Mouse (Mus musculus): ENCODE measurements at regions not wholly inside any gene's neighbourhood (a gene's known extent, or its start where the extent isn't known, plus 50 kb on each side); places are given as distances from the start of the nearest gene placed in this dataset.

- WGBS, result 81% methylated on average over 5 of the region's 5 CpGs
These were observed 68.7 kb downstream of the Dlk1 start for GRCm38 (mm10) chr12:109521199-109521780.

GRCm38 (mm10) chr12:109520414-109520813 lies 67.8 kb downstream of the Dlk1 start:
- 37% methylated on average over 8 of the region's 8 CpGs for WGBS
- Histone ChIP-seq H3K4me2 (replicated peaks) (no peak overlapping the region), H3K4me1 (replicated peaks) (peaks cover 32% of the 10 kb centered on the region), H3K27me3 (peaks cover 7% of the 10 kb centered on the region; the same call in 1 of the 2 replicates), H3K36me3 (no peaks in the 10 kb centered on the region), H3K27ac (no peak overlapping the region), H3K4me3 (replicated peaks) (no peak overlapping the region), H3K9ac (replicated peaks) (no peak overlapping the region), H3K9me3 (no peaks in the 10 kb centered on the region)
- no peak for ATAC-seq

More at GRCm38 (mm10) chr12:109521199-109521780, 68.7 kb downstream of the Dlk1 start:
- Histone ChIP-seq H3K4me3 (replicated peaks) (no peak overlapping the region), H3K36me3 (no peaks in the 10 kb centered on the region), H3K27me3 (peaks cover 9% of the 10 kb centered on the region; the same call in 1 of the 2 replicates), H3K4me1 (replicated peaks) (peaks cover 32% of the 10 kb centered on the region), H3K9me3 (no peaks in the 10 kb centered on the region), H3K9ac (replicated peaks) (no peak overlapping the region), H3K27ac (no peak overlapping the region), H3K4me2 (replicated peaks) (no peak overlapping the region)
- no peak for ATAC-seq

- no peak overlapping the region for H3K27ac ChIP-seq
- peaks cover 7% of the 10 kb centered on the region; the same call in 1 of the 2 replicates for H3K27me3 ChIP-seq
- no peak for ATAC-seq
- H3K4me2 ChIP-seq (replicated peaks), result no peak overlapping the region
- H3K36me3 ChIP-seq, result no peaks in the 10 kb centered on the region
- peaks cover 32% of the 10 kb centered on the region for H3K4me1 ChIP-seq (replicated peaks)
- no peaks in the 10 kb centered on the region for H3K9me3 ChIP-seq
- 46% methylated on average over 5 of the region's 5 CpGs for WGBS
- H3K4me3 ChIP-seq (replicated peaks), result no peak overlapping the region
- no peak overlapping the region for H3K9ac ChIP-seq (replicated peaks)
These were observed 67.2 kb downstream of the Dlk1 start for GRCm38 (mm10) chr12:109519838-109520237.

- Histone ChIP-seq H3K4me1 (replicated peaks) (peaks cover 32% of the 10 kb centered on the region), H3K9me3 (no peaks in the 10 kb centered on the region), H3K4me3 (replicated peaks) (no peak overlapping the region), H3K27ac (no peak overlapping the region), H3K9ac (replicated peaks) (no peak overlapping the region), H3K36me3 (no peaks in the 10 kb centered on the region), H3K4me2 (replicated peaks) (no peak overlapping the region), H3K27me3 (peaks cover 7% of the 10 kb centered on the region; the same call in 1 of the 2 replicates)
- 19% methylated on average over 7 of the region's 7 CpGs for WGBS
- no peak for ATAC-seq
These were observed 65.9 kb downstream of the Dlk1 start for GRCm38 (mm10) chr12:109518413-109519021.

- no peak overlapping the region for H3K9ac ChIP-seq (replicated peaks)
- no peak overlapping the region for H3K4me3 ChIP-seq (replicated peaks)
- WGBS, result 44% methylated on average over 7 of the region's 7 CpGs
These were observed 65.1 kb downstream of the Dlk1 start for GRCm38 (mm10) chr12:109517764-109518163.

GRCm38 (mm10) chr12:109516961-109517360 lies 64.3 kb downstream of the Dlk1 start:
- ATAC-seq, result no peak
- H3K27ac ChIP-seq, result no peak overlapping the region
- peaks cover 32% of the 10 kb centered on the region for H3K4me1 ChIP-seq (replicated peaks)
- no peak overlapping the region for H3K9ac ChIP-seq (replicated peaks)
- no peak overlapping the region for H3K4me3 ChIP-seq (replicated peaks)
- no peaks in the 10 kb centered on the region for H3K36me3 ChIP-seq
- peaks cover 11% of the 10 kb centered on the region; the same call in 1 of the 2 replicates for H3K27me3 ChIP-seq
- H3K9me3 ChIP-seq, result no peaks in the 10 kb centered on the region
- WGBS, result 50% methylated on average over 4 of the region's 4 CpGs
- no peak overlapping the region for H3K4me2 ChIP-seq (replicated peaks)

More at GRCm38 (mm10) chr12:109517764-109518163, 65.1 kb downstream of the Dlk1 start:
- H3K27ac ChIP-seq, result no peak overlapping the region
- H3K4me1 ChIP-seq (replicated peaks), result peaks cover 32% of the 10 kb centered on the region
- no peaks in the 10 kb centered on the region for H3K36me3 ChIP-seq
- ATAC-seq, result no peak
- H3K27me3 ChIP-seq, result peaks cover 7% of the 10 kb centered on the region; the same call in 1 of the 2 replicates
- H3K9me3 ChIP-seq, result no peaks in the 10 kb centered on the region
- no peak overlapping the region for H3K4me2 ChIP-seq (replicated peaks)

GRCm38 (mm10) chr12:109514292-109514818 lies 61.7 kb downstream of the Dlk1 start:
- H3K9ac ChIP-seq (replicated peaks), result no peak overlapping the region
- H3K4me1 ChIP-seq (replicated peaks), result peaks cover 30% of the 10 kb centered on the region
- no peaks in the 10 kb centered on the region for H3K36me3 ChIP-seq
- H3K27ac ChIP-seq, result no peak overlapping the region
- H3K4me3 ChIP-seq (replicated peaks), result no peak overlapping the region
- WGBS, result 90% methylated on average over 9 of the region's 9 CpGs
- H3K4me2 ChIP-seq (replicated peaks), result no peak overlapping the region
- peaks cover 11% of the 10 kb centered on the region; the same call in 1 of the 2 replicates for H3K27me3 ChIP-seq
- ATAC-seq, result no peak
- H3K9me3 ChIP-seq, result no peaks in the 10 kb centered on the region

Measured in midbrain, embryonic 13.5 days (tissue).